Mouse (Mus musculus): Measurements from ENCODE around the gene Prr7. TPM values are rescaled to one million over a fixed set of nuclear protein-coding genes. Genes with fewer than 3 reads are reported as not detected.

Gene Prr7
- polyA plus RNA-seq, 1 experiment from 2014 or later = 6.3 TPM

- ATAC-seq (ENCODE audit: low FRiP score) (no peak; the same call in 1 of the 2 replicates), DNase-seq (ENCODE audit: low spot score) (no peak)
- WGBS = 9% methylated on average over 14 of the region's 14 CpGs
Measured at GRCm38 (mm10) chr13:55463399-55464026, 554 bp upstream of the Prr7 start.

GRCm38 (mm10) chr13:55465184-55465583 lies 1.1 kb downstream of the Prr7 start:
- Histone ChIP-seq H3K36me3 (replicated peaks; ENCODE audit: control insufficient read depth, insufficient read depth) (peaks cover 10% of the 10 kb centered on the region), H3K9ac (peak overlapping the region; percentile 83), H3K27me3 (ENCODE audit: control insufficient read depth, insufficient read depth, low read length) (no peaks in the 10 kb centered on the region), H3K9me3 (ENCODE audit: control insufficient read depth, low read length) (no peaks in the 10 kb centered on the region), H3K4me1 (replicated peaks; ENCODE audit: control insufficient read depth, insufficient read depth, low read length) (peaks cover 61% of the 10 kb centered on the region), H3K4me3 (replicated peaks; ENCODE audit: low read length) (peak overlapping the region; percentile 66), H3K4me2 (replicated peaks) (peak overlapping the region; percentile 79), H3K27ac (peak overlapping the region; percentile 99)
- 0% methylated on average over 3 of the region's 3 CpGs for WGBS
- ATAC-seq (ENCODE audit: low FRiP score) (peak; percentile 15; the same call in 1 of the 2 replicates), DNase-seq (ENCODE audit: low spot score) (no peak)

More at GRCm38 (mm10) chr13:55463399-55464026, 554 bp upstream of the Prr7 start:
- Histone ChIP-seq H3K27ac (peak overlapping the region; percentile 99), H3K4me2 (replicated peaks) (peak overlapping the region; percentile 79), H3K9me3 (ENCODE audit: control insufficient read depth, low read length) (no peaks in the 10 kb centered on the region), H3K27me3 (ENCODE audit: control insufficient read depth, insufficient read depth, low read length) (no peaks in the 10 kb centered on the region), H3K4me3 (replicated peaks; ENCODE audit: low read length) (peak overlapping the region; percentile 66), H3K4me1 (replicated peaks; ENCODE audit: control insufficient read depth, insufficient read depth, low read length) (peaks cover 44% of the 10 kb centered on the region), H3K36me3 (replicated peaks; ENCODE audit: control insufficient read depth, insufficient read depth) (peaks cover 26% of the 10 kb centered on the region), H3K9ac (peak overlapping the region; percentile 83)

DNA sequence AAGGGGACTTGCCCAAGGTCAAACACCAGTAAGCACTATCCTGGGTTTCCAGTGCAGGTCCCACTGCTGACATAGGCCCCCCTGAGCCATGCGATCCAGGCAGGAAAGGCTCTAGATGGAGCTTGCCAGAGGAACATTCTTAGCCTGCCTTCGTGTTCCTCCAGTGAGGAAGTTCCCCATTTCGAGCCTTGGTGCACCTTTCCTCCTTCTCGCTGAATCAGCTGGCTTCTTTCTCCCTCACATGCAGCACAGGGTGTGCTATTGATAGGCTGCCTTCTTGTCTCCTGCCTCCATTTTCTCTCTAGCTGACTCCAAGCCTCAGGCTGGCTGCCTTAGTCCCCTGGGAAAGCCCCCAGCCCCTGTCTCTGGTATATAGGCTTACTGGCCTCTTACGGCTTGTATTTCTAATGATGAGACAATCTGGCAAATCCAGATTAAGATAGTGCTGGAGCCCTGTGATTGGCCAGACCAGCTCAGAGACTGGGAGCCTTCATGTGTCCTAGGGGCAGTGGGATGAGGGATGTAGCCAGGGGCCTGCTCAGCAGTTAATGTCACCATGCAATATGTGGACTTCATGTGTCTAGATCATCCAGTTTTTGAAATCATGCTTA lies 1.9 kb downstream of the Prr7 start:
- peaks cover 68% of the 10 kb centered on the region for H3K4me1 ChIP-seq (replicated peaks; ENCODE audit: control insufficient read depth, insufficient read depth, low read length)
- H3K27me3 ChIP-seq (ENCODE audit: control insufficient read depth, insufficient read depth, low read length) = no peaks in the 10 kb centered on the region
- no peak for DNase-seq (ENCODE audit: low spot score)
- H3K9me3 ChIP-seq (ENCODE audit: control insufficient read depth, low read length) = no peaks in the 10 kb centered on the region
- peak overlapping the region; percentile 66 for H3K4me3 ChIP-seq (replicated peaks; ENCODE audit: low read length)
- H3K9ac ChIP-seq = peak overlapping the region; percentile 83
- H3K36me3 ChIP-seq (replicated peaks; ENCODE audit: control insufficient read depth, insufficient read depth) = peaks cover 9% of the 10 kb centered on the region
- peak overlapping the region; percentile 79 for H3K4me2 ChIP-seq (replicated peaks)
- peak overlapping the region; percentile 99 for H3K27ac ChIP-seq
- ATAC-seq (ENCODE audit: low FRiP score) = no peak
- WGBS = 58% methylated on average over 5 of the region's 5 CpGs

DNA sequence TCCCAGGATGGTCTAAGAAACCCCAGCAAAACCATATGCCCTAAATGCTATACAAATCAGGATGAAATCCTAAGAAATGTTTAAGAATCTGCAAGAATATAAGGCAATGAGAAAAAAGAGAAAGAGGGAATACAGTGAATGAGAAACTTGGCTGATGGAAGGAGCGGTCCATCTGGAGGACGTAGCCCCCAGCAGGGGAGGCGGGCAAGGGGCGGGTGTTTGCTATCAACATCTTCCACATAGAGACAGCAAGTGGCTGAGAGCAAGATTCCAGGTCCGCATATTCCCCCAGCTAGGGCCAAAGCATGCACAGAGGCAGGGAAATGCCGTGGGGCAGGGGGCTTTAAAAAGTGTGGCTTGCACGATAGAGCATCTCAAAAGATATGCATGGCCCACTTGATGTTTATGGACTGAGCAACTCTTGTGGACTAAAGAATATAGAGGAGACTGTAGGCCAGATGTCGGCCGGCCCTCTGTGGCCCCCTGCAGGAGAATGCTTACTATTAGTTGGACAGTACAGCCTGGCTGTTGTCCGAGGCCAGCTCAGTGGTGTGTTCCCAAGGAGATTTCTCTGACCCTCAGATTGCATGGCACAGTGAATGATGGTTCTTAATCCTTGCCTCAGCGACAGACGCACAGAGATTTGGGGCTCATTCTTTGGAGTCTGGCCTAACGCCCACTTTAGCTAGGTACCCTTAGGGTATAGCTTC lies 4.9 kb downstream of the Prr7 start:
- Histone ChIP-seq H3K4me3 (replicated peaks; ENCODE audit: low read length) (no peak overlapping the region), H3K36me3 (replicated peaks; ENCODE audit: control insufficient read depth, insufficient read depth) (peaks cover 18% of the 10 kb centered on the region), H3K4me1 (replicated peaks; ENCODE audit: control insufficient read depth, insufficient read depth, low read length) (peaks cover 87% of the 10 kb centered on the region), H3K4me2 (replicated peaks) (0 out of 2 replicates have a peak overlapping the region, but pooled peaks have one; percentile 12), H3K9ac (no peak overlapping the region), H3K9me3 (ENCODE audit: control insufficient read depth, low read length) (no peaks in the 10 kb centered on the region), H3K27ac (no peak overlapping the region), H3K27me3 (ENCODE audit: control insufficient read depth, insufficient read depth, low read length) (no peaks in the 10 kb centered on the region)
- WGBS = 33% methylated on average over 13 of the region's 13 CpGs
- no peak for ATAC-seq (ENCODE audit: low FRiP score)
- no peak for DNase-seq (ENCODE audit: low spot score)

- 24% methylated on average over 9 of the region's 9 CpGs for WGBS
- H3K9me3 ChIP-seq (ENCODE audit: control insufficient read depth, low read length) = no peaks in the 10 kb centered on the region
- no peaks in the 10 kb centered on the region for H3K27me3 ChIP-seq (ENCODE audit: control insufficient read depth, insufficient read depth, low read length)
- H3K27ac ChIP-seq = peak overlapping the region; percentile 93
- peak overlapping the region; percentile 87 for H3K9ac ChIP-seq
- peaks cover 94% of the 10 kb centered on the region for H3K4me1 ChIP-seq (replicated peaks; ENCODE audit: control insufficient read depth, insufficient read depth, low read length)
- no peak for DNase-seq (ENCODE audit: low spot score)
- ATAC-seq (ENCODE audit: low FRiP score) = no peak
- H3K4me3 ChIP-seq (replicated peaks; ENCODE audit: low read length) = peak overlapping the region; percentile 50; the same call in 1 of the 2 replicates
- peak overlapping the region; percentile 98; the same call in 1 of the 2 replicates for H3K4me2 ChIP-seq (replicated peaks)
- peaks cover 31% of the 10 kb centered on the region for H3K36me3 ChIP-seq (replicated peaks; ENCODE audit: control insufficient read depth, insufficient read depth)
Measured at GRCm38 (mm10) chr13:55470372-55470771, 6.3 kb downstream of the Prr7 start.

GRCm38 (mm10) chr13:55471156-55471818 lies 7.2 kb downstream of the Prr7 start:
- H3K36me3 ChIP-seq (replicated peaks; ENCODE audit: control insufficient read depth, insufficient read depth) = peaks cover 40% of the 10 kb centered on the region
- peak overlapping the region; percentile 87 for H3K9ac ChIP-seq
- peaks cover 86% of the 10 kb centered on the region for H3K4me1 ChIP-seq (replicated peaks; ENCODE audit: control insufficient read depth, insufficient read depth, low read length)
- H3K9me3 ChIP-seq (ENCODE audit: control insufficient read depth, low read length) = no peaks in the 10 kb centered on the region
- no peaks in the 10 kb centered on the region for H3K27me3 ChIP-seq (ENCODE audit: control insufficient read depth, insufficient read depth, low read length)
- peak; percentile 90 for DNase-seq (ENCODE audit: low spot score)
- peak; percentile 58 for ATAC-seq (ENCODE audit: low FRiP score)
- H3K4me2 ChIP-seq (replicated peaks) = peak overlapping the region; percentile 98
- peak overlapping the region; percentile 93 for H3K27ac ChIP-seq
- WGBS = 1% methylated on average over 54 of the region's 54 CpGs
- H3K4me3 ChIP-seq (replicated peaks; ENCODE audit: low read length) = peak overlapping the region; percentile 50

DNA sequence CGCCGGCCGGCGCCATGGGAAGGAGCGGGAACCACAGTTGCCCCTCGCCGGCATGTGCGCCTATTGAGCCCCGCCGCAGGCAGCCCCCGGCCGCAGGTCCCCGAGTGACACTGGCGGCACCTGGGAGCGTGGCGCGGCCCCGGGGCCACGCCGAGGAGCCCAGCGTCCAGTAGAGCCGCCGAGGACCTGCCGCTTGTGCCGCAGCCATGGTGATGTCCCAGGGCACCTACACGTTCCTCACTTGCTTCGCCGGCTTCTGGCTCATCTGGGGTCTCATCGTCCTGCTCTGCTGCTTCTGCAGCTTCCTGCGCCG lies 7.7 kb downstream of the Prr7 start:
- Histone ChIP-seq H3K4me2 (replicated peaks) (peak overlapping the region; percentile 98), H3K9ac (peak overlapping the region; percentile 87), H3K4me3 (replicated peaks; ENCODE audit: low read length) (peak overlapping the region; percentile 50), H3K36me3 (replicated peaks; ENCODE audit: control insufficient read depth, insufficient read depth) (peaks cover 45% of the 10 kb centered on the region), H3K27me3 (ENCODE audit: control insufficient read depth, insufficient read depth, low read length) (no peaks in the 10 kb centered on the region), H3K4me1 (replicated peaks; ENCODE audit: control insufficient read depth, insufficient read depth, low read length) (peaks cover 81% of the 10 kb centered on the region), H3K9me3 (ENCODE audit: control insufficient read depth, low read length) (no peaks in the 10 kb centered on the region), H3K27ac (peak overlapping the region; percentile 93)
- ATAC-seq (ENCODE audit: low FRiP score) (peak; percentile 22), DNase-seq (ENCODE audit: low spot score) (no peak)
- under 1% methylated on average over 31 of the region's 31 CpGs for WGBS

- peaks cover 75% of the 10 kb centered on the region for H3K4me1 ChIP-seq (replicated peaks; ENCODE audit: control insufficient read depth, insufficient read depth, low read length)
Measured at GRCm38 (mm10) chr13:55472132-55473022, 8.3 kb downstream of the Prr7 start.

More at GRCm38 (mm10) chr13:55472132-55473022, 8.3 kb downstream of the Prr7 start:
- H3K9me3 ChIP-seq (ENCODE audit: control insufficient read depth, low read length) = no peaks in the 10 kb centered on the region
- H3K27me3 ChIP-seq (ENCODE audit: control insufficient read depth, insufficient read depth, low read length) = no peaks in the 10 kb centered on the region
- peak overlapping the region; percentile 50 for H3K4me3 ChIP-seq (replicated peaks; ENCODE audit: low read length)
- DNase-seq (ENCODE audit: low spot score) = peak; percentile 79
- peak overlapping the region; percentile 87 for H3K9ac ChIP-seq
- H3K4me2 ChIP-seq (replicated peaks) = peak overlapping the region; percentile 98
- under 1% methylated on average over 91 of the region's 103 CpGs for WGBS
- peak; percentile 45 for ATAC-seq (ENCODE audit: low FRiP score)
- H3K36me3 ChIP-seq (replicated peaks; ENCODE audit: control insufficient read depth, insufficient read depth) = peaks cover 47% of the 10 kb centered on the region
- H3K27ac ChIP-seq = peak overlapping the region; percentile 93
